Mouse (Mus musculus): ENCODE measurements around the gene Ctdspl.
A peak's percentile ranks its signal among the peaks of the same experiment; 100 is the strongest.

The Ctdspl gene

DNA sequence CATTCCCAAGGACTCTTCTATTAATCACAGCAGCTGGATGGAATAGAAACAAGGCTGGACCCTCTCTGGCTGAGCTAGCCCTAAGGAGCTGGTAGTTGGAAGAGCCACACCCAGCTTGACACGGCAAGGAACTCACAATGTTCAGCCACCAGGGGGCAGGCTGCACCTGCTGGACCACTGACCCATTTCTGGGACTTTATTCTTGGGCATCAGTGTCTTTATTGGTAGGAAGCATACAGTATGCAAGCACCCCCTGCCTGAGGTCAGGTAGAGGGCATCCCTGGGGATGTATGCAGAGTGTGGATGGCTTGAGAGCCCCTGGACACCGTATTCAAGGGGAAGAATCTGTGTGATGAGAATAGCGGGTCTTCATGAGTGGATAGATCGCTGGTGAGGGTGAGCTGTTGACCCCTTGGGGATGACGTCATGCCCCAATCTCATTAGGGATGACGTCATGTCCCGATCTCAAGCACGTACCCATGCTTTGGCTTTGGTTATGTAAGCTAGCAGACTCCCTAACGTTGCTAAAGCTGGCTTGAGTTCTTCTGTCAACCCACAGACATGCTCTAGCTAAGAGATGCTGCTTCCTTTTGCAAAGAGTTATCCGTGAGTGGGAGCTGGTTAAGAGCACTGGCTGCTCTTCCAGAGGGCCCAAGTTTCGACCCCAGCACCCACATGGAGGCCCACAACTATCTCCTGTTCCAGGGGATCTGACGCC is 5.3 kb upstream of the Ctdspl start:
- peak; percentile 31 for DNase-seq

DNA sequence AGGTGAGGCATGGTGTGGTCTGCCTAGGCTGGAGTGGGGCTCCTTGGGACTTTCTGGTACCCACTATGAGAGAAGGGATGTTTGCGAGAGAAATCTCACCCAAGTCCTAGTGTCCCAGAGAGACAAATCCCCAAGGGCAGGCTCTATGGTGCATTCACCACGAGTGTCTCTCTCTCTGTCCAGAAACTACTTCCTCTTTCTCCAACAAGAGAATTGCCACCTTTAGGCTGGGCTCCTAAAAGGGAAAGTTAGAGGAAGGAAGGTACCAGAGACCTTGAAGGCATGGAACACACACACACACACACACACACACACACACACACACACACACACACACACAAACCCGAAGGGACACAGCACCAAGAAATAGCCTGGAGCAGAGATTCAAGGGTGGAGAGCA is 4.3 kb upstream of the Ctdspl start:
- DNase-seq: no peak

DNA sequence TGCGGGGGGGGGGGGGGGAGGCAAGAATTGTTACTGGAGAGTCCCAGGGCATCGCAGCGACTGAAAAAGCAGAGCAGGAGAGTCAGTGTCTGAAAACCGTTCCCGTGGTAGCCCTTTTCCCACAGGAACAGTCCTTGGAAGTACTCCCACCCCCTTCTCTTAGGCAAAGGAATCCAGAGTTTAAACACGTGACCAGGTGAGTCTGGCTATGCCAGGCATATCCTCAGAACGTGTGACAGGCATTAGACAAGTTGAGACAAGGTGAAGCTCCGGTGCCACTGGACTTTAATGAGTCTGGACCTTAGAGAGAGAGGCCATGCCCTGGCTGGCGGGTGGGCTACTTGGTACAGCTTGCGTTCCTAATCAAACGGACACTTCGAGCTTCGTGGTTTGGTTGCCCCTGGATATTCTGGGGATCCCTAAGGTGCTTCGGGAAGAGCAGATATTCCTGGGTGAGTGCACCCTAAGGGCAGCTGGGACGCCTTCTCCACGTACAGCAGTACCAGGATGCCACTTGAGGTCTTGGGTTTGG is 1.6 kb upstream of the Ctdspl start:
- no peak for DNase-seq

DNA sequence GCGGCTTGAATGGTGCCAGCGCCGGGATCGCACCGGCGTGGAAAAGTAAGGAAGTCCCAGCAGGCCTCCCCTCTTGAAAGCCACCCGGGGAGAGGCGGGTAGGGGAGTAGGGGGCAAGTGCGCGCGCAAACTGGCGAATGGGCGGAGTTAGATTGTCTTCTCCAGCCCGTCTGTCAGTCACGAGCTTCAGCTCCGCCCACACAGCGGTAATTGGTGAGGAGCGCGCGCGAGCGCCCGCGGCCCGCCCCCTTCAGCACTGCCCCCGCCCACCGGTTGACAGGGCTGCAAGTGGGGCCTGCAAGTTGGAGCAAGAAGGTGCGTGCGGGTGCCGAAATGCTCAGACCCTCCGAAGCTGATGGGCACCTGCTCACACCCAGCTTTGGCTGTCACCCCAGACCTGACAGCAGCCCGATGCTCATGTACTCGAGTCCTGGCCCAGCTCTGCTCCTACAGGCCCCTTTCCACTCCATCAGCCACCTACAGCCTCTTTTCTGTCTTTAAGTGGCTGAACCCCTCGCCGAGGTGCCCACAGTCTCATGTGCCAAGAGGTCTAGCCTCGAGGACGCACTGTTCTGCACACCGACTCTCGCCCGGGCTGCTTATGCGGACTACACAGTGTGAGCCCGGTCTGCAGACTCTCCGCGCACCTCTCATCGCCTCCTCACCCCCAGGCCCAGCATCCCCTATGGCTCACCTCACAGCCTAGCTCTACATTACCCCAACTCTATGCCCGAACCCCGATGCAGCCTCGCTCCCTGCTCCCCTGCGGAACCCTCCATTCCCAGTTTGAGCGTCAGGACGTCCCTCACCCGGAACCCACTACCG is 755 bp upstream of the Ctdspl start:
- peak; percentile 92 for DNase-seq

DNA sequence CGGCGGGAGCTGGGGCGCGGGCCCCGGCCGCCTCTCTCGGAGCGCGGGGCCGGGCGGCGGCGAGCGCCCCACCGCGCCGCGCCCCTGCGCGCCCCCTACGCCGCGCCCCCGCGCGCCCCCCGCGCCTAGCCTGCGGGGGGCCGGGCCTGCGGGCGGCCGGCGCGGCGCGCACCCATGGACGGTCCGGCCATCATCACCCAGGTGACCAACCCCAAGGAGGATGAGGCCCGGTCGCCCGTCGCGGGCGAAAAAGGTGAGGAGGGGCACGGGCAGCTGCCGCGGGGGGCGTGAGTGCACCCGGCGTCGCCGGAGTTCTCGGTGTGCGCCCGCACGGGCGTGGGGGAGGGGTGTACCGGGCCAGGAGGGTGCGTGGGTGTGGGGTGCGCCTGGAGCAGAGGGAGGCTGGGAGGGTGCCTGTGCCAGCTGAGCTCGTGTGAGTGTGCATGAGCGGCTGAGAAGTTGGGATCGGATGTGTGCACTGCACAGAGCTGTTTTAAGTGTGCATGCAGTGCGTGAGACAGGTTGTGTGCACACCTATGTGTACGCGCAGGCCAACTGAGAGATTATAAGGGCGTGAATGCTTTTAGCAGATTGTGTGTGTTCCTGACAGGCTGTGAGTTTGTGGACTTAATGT is 552 bp downstream of the Ctdspl start:
- peak; percentile 65 for DNase-seq

DNA sequence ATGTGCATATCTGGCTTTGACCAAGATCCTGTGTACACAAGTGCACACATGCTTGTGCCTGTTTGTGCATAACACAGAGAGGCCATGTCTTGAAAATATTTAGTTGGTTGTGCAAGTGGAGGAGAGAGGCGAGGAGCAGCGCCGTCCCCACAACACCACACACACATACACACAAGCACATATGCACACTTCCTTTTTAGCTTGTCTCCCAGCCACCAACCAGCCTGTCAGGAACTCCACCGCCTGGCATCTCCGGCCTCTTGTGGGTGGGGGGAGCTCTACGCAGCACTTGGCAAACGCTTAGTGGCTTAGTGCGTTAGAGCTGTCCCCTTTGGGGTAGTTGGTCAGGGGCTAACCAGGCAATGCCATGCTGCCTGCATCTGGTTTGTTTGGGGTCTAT is 1.2 kb downstream of the Ctdspl start:
- DNase-seq: peak; percentile 40

DNA sequence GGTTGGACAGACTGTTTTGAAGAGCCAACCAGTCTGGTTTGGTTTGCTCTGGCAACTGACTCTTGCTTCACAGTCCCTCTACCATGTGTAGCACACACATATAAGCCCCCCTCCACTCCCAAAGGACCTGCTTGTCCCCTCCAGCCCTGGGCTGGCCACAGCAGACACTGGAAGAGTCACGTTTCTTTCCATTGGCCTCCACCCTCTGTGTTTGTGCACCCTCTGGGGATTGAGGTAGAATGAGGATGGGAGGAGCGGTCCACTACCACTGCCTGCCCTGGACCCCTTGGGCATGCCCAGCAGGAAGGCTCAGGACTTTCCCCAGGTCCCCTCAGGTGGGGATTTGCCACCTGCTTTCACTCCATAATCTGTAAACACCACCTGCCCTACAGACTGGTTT is 1.8 kb downstream of the Ctdspl start:
- DNase-seq: peak; percentile 24

DNA sequence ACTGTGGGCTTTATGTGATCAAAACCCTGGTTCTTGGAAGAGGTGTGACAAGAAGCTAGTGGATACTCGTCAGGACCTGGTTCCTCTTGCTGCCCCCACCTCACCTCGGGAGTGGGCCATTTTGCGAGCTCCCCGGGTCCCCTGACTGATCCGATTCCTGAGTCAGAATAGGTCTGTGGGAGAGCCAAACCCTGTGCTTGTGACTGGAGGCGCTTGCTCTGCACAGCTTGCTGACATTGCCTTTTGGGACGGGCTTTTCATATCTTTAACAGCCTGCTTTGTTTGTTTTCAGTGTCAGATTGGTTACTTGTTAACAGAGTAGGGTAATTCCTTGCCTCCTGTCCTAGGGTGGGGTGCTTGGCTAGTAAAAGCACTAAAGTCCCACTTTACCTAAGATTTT is 2.4 kb downstream of the Ctdspl start:
- no peak for DNase-seq

DNA sequence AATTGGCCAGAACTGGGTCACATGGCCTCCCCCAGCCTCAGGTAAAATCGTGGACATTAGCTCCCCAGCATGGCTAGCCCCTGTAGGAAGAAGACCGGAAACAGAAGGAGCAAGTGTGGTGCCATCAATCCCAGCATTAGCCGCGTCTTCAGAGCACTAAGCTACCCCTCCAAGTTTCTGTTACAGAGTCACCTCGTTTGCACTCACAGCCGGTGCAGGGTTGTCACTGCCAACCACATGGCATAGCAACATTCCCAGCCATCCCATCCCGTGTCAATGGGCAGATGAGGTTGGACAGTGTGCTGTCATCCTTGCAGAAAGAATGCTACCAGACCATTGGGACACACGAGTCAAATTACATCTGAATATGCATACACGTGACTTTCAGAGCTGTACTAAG is 4.4 kb downstream of the Ctdspl start:
- no peak for DNase-seq

DNA sequence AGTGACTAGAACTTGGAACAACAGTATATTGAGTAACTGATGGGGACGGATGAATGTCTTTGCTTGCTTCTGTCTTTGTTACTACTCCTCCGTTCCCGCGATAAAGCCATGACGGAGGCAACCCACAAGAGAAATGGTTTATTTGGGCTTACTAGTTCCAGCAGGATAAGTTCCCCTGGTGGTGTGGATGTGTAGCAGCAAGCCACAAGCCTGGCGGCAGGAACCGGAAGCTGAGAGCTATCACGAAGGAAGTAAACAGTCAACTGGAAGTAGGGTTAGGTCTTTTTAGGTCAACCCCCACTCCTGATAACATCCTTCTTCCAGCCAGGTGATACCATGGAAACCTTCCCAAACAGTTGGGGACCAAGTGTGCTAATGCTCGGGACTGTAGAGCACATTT is 7.5 kb downstream of the Ctdspl start:
- DNase-seq: no peak

DNA sequence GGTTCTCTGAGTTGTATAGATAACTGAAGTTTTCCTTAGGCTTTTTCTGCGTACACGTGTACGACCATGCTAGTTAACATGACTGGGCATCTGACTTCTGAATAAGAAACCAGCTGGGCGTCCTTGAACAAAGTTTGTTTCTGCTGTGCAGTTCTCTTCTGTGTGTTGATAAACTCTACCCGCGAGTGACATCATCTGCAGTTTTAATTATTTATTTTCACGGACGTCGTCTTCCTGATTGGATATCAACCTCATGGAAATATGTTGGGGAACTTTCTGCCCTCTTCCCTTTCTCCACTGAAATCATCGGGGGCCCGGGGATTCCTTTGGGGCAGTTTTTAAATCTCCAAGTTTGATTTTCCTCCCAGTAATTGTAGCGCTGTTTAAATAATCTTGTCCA is 8.1 kb downstream of the Ctdspl start:
- no peak for DNase-seq

DNA sequence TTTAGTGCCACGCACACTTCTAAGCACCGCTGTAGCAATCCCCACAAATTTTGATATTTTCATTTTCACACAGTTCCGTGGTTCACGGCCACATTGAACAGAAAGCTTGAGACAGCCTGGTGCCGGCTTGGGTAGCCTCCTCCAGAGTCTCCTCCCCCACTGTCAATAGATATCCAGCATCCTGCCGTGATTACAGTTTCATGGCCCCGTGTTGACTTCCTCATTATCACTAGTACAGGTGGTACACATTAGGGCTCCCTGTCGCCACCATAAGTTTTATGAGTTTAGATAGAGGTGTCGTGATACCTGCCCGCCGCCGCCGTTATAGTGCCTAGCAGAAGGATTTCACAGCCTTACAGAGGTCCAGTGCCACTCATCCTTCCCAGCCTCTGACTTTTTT is 8.8 kb downstream of the Ctdspl start:
- DNase-seq: no peak

DNA sequence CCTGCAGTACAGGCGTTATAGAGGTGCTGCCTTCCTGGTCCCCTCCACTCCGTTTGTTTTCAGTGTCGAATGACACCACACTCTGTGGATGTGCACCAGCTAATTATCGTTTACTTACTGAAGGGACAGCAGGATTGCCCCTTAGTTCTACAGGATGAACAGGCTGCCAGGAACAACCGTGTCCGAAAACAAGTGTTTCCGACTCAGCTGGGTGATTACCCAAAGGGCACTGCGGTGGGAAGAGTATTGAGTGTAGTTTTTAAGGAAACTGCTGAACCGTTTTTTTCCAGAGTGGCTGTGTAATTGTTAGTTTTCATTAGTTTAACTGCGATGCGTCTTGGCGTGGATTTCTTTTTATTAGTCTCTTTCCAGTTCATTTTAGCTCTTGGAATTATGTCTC is 9.8 kb downstream of the Ctdspl start:
- DNase-seq: no peak

DNA sequence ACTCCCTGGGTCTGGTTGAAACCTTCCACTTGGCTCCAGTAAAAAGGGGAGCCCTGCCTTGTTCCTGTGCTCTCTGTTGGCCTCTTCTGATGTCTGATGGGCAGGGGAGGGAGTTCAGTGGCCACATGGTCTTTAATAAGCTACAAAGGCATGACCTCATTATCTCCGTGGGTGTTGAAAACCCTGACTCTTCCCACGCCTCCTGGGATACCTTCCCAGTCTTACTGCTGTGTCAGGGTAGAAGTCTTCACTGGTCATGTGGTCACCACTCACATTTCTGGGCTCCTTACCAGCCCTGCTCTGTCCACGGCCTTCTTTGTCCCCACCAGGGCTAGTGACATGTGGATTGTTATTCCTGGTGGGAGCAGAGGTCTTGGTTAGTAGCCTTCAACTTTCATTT is 11.3 kb downstream of the Ctdspl start:
- DNase-seq: no peak

DNA sequence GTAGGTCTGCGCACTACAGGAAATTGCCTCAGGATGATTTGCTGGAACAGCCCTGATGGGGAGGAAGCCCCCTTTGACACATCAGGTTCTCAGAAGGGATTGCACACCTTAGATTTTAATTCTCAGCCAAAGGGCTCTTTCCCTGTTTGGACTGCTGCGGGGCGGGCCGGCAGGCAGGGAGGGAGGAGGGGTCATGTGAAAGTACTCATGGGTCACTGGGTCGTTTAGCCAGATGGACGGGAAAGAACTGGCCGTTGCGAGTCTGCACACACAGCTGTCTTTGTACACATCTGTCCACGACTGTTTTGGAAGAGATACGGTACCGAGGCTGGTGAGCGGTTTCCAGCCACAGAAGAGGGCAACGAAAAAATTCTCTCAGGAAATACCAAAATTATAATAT is 13.2 kb downstream of the Ctdspl start:
- DNase-seq: no peak

DNA sequence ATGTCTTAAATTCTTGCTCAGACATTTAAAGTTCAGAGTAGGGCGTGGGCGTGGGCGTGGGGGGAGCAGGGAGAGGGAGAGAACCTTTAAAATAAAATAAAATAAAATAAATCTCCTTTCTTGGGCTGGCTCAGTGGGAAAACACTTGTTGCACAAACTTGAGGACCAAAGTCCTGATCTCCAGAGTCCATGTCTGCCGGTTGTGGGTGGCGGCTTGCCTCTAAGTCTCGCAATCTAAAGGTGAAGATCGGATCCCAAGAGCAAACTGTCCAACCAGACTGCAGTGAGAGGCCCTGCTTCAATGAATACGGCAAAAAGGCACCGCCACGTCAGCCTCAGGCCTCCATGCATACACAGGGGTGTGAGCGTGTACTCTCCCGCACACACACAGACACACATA is 13.6 kb downstream of the Ctdspl start:
- no peak for DNase-seq

DNA sequence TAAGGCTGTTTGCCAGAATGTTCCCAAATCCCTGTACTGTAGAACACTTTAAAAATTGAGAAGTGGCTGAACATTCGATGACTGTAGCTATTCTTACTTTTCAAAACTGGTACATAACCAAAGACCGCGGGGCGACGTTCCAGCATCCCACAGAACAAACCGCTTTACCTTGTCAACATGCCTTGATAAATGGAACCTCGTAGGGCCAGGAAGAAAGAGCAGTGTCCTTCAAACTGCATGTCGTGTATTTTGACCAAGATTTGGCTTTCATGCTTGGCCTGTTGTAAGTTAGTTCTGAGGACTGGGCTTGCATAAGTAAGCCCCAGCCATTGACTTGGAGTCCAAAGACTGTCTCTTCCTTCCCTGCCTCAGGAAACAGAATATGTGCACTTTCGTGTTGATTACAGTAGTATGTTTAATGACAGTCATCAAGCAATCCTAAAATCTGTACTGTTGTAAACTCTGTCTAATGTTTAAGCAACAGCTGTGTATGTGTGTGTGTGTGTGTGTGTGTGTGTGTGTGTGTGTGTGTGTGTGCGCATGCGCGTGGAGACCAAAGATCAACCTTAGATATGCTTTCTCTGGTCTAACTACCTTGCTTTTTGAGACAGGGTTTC is 14.4 kb downstream of the Ctdspl start:
- DNase-seq: no peak

DNA sequence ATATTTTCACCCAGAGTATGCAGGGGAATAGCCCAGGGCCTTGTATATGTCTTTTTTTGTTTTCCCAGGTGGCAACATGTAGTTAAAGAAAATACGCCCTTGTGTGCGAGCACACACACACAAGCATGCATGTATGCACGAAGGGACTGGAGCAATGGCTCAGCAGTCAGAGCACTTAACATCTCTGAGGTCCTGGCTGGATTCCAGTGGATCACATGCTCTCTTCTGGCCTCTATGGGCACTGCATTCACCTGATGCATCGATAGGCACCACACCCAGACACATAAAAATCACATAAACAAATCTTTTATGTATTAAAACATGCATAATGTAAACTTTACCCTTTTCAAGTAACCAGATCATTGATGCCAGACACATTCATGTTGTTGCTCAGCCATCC is 15.8 kb downstream of the Ctdspl start:
- DNase-seq: no peak

DNA sequence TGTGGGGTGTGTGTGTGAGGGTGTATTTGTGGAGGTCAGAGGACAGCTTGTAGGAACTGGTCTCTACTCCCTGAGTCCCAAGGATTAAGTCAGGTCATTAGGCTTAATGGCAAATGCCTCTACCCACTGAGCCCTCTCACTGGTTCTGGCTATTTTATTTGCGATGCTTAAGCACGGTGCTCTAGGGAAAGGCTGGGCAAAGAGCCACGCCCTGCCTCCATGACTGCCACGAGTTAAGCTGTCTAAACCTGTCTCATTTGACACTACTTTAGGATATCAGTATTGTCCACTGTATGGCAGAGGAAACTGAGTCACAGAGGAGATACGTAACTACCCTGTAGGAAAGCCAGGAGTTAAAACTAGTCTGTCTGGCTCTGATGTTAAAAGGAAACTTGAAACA is 17.7 kb downstream of the Ctdspl start:
- no peak for DNase-seq

DNA sequence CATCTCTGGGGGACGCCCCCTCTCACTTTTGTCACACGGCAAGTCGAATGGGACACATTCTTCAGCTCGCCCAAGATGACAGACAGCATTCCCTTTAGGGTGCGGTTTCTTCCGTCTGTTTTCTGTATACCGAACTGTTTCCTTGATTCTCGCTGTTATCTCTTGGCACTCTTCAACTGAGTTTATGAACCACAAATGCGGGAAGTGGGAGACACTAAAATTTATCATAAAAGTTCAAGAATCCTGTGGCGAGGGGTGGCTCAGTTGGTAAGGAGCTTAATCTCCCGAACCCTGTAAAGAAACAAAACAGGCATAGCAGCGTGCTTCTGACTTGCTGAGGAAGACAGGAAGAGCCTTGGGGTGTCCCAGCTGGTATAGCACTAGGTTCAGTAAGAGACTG is 18.1 kb downstream of the Ctdspl start:
- no peak for DNase-seq

DNA sequence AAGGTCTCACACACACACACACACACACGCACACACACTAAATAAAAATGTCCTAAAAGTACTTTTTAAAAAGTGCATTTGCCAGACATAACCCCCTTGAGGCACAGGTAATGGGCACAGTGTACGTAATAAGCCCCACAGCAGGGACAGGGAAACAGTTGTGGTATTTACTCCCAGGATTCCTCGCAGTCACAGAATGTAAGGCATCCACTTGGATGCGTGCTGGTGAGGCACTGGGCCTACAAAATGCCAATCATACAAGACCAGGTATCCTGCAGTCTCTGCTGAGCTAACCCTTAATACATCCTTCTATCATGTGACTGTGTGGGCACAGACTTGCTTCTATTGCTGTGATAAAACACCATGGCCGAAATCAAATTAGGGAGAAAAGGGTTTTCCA is 22.2 kb downstream of the Ctdspl start:
- no peak for DNase-seq

DNA sequence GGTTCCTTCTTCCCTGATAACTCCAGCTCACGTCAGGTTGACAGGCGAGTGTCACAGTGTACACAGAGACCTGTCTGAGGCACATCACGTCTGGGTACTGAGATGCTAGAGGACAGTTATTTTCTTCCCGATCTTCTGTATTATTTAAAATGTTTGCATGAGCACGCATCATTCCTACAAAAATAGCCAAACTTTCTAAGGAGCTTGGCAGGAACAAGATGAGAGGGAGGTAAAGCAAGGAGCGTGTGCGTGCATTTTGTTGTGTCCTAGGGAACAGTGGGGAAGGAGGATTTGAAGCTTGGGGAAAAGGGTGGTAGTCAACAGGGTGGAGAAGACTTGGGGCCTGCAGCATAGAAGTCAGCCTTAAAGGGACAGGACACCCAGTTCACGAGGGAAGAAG is 22.9 kb downstream of the Ctdspl start:
- DNase-seq: no peak

DNA sequence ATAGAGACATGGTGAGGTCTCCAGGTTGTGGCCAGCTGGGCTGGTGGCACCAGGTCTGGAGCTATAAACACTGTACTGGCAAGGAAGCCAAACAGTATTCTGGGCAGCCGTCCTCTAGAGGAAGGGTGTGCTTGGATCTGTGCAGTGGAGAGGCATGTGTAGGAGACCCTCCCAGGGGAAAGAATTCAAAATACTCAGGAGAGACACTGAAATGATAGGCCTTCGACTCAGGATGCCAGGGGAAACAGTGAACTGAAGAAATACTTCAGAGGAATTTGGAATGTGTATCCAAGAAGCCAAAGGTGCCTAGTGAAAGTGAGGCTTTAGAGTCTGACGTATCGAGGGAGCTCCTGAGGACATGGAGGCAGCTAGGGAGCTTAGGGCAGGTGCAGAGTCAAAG is 23.4 kb downstream of the Ctdspl start:
- DNase-seq: no peak

DNA sequence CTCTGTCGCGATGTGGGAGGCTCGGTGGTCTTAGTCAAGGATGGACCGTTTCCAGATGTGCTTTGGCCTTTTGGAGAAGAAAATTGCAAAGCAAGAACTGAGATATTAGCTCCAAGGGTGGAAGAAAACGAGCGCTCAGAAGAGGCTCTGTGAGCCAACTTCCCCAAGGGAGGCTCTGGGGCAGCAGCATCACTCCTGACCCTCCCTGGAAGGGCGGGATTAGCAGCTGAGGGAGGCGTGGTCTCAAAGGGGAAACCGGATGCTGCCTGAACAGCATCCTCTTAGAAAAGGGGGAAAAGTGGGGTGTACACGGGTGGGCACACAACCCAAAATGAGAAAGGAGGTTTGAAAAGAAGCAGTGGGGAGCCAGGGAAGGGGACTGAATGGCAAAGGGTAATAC is 23.8 kb downstream of the Ctdspl start:
- no peak for DNase-seq

Data from cerebellum, adult 9-11 months (tissue).